Mouse (Mus musculus) layer of hippocampus, adult 18-20 months (tissue): Measurements from ENCODE around the gene Tbcd. TPM values are rescaled to one million over a fixed set of nuclear protein-coding genes. Genes with fewer than 3 reads are reported as not detected.

Experiments
- DNase-seq, 2 experiments: peaks; one replicate each; pipeline ENCODE4 v3.0.0; 2022; ENCODE audit warnings: low spot score in 2 of 2
- total RNA-seq, 2 experiments: library from RNA; stranded (reverse); gene quantifications; 2 replicates each; pipeline ENCODE4 v1.2.3; 2021

Gene Tbcd
- total RNA-seq, 2 experiments from 2014 or later = 37.1 to 39.0 TPM

GRCm38 (mm10) chr11:121529747-121530146 lies 78.0 kb downstream of the Tbcd start:
- no peak for DNase-seq

- DNase-seq = no peak
These were observed 84.8 kb downstream of the Tbcd start for GRCm38 (mm10) chr11:121536528-121536927.

GRCm38 (mm10) chr11:121542471-121542870 lies 90.7 kb downstream of the Tbcd start:
- DNase-seq = no peak

- DNase-seq = no peak
These were observed 91.6 kb downstream of the Tbcd start for GRCm38 (mm10) chr11:121543287-121543856.

DNA sequence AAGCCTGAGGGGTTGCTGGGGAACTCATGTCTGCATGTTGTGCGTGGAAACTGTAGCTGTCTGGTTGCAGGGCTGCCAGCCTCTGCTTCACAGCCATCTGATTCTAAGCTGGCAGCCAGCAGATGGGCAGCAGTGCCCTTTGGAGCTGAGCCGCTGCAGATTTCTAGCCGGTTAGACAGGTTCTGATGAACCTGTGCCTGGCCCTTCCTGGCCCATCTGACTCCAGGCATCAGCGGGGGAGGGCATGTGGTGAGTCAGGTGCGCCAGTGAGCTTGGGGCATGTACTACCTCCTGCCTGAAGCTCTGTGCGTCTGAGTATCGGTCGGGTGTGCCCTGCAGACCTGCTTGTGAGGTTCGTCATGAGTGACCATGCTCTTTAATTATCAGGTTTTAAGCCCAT lies 92.2 kb downstream of the Tbcd start:
- peak; percentile 36 to 38 for DNase-seq

DNA sequence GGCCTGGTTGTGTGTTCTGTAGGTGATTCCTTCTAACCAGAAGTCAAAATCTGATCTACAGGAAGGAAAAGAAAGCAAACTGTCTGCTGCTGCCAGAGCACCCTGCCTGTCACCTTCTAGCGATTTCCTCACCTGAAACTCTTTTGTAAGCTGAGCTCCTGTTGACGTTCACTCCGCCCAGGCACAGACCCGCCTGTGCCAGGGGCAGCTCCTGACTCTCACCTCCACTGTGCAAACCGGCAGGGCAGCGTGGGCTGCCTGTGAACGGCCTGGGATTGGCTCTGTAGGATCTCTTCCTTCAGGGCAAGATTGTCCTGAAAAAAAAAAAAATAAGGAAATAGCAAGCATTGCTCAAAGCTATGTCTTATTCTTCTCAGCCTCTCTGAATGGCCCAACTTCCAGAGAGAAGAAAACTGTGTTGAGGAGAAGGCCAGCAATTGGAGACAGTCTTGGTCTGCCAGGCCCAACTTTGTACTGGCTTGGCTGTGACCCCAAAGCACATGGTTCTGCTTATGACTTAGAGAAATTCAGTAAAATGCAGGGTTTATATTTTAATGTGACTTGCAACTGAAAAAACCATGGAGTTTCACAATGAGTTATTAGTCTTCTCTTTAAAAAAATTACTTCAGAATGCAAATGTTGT lies 93.1 kb downstream of the Tbcd start:
- DNase-seq = no peak

GRCm38 (mm10) chr11:121545398-121546034 lies 93.8 kb downstream of the Tbcd start:
- no peak for DNase-seq

DNA sequence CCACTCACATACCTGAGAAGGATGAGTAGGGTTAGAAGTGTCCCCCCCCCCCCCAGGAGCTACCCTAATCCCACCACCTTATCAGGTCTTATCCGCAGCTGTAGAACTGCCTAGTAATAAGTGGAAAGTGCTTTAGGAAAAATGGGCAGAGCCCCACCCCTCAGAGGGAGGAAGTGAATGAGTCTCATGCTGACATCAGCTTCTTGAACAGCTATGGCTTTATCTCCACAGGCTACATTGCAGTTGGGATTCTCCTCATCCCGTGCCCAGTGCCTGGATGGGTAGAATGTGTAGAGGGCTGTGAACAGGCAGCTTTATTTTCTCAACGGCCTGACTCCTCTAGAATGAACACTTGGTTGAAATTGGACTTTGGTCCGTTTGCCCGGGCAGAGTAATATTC lies 95.5 kb downstream of the Tbcd start:
- DNase-seq = no peak

DNA sequence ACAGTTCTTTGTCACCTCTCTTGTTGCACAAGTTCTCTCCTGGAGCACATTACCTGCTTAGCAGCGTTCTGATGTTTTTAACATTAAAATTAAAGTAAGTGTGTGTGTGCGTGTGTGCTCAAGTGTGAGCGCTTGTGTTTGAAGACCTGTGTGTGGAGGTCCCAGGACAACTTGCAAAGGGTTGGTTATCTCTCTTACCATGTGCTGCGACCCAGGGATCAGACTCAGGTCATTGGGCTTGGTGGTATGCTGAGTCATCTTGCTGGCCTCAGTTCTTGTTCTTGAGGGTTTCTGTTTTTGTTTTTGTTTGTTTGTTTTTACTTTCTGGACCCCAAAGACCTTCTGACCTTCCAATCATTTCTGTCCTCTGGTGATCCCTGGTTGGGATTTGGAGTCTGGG lies 96.2 kb downstream of the Tbcd start:
- no peak for DNase-seq

GRCm38 (mm10) chr11:121548996-121549842 lies 97.5 kb downstream of the Tbcd start:
- DNase-seq = peak; percentile 54 to 76

DNA sequence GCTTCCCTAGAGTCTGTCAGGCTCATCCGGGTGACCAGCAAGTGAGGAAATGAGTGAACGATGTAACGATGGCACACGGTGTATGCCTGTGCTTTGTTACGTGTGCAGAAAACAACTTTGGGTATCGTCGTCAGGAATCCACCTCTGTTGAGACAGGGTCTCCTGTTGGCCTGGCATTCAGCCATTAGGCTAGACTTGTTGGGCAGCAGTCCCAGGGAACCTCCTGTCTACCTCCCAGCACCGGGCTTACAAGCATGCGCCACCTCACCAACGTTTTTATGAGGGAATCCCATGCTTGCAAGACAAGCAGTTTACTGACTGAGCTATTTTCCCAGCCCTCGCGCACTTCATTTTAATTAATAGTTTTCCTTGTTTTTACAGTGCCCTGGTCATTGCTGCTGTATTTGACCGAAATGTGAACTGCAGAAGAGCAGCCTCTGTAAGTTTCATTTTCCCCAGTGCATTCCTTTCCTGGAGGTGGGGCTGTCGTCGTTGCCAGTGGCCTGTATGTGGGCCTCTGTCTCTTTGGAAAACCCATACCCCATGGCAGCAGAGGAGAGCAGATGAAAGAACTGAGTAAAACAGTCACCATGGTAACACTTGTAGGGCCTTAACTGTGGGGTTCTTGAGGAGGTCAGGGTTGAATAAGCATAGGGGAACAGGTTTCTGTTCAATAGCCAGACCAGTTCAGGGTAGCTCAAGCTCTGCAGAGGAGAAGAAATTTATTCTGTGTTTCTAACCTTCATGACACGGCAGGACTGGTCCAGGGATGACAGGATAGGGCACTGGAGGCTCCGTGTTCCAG lies 98.3 kb downstream of the Tbcd start:
- no peak for DNase-seq

DNA sequence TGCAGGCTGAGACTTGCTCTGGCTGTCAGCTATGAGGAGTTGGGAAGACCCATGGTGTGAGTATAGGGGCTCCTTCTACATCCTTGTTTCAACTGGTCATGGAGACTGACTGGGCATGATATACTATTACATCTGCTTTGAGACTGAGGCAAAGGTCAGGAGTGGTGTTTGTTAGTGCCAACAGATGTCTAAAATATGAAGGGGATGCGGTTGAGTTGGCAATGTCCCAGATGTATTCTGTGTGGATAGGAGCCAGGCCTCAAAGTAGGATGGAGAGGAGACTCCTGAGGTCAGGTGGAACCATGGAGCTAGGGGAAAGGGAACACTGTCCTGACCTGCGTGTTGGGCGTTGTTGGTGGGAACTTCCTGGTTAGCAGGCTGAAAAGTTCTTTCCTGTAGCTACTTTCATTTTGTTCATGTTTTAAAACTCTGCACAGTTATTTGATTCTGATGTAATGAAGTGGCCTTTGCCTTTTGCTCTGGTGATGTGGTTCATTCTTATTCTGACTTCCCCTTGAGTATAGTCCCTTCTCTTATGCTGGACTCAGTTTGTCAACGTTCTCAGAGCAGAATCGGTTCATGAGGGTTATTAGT lies 99.6 kb downstream of the Tbcd start:
- DNase-seq = no peak

GRCm38 (mm10) chr11:121552167-121552566 lies 100.4 kb downstream of the Tbcd start:
- no peak for DNase-seq

DNA sequence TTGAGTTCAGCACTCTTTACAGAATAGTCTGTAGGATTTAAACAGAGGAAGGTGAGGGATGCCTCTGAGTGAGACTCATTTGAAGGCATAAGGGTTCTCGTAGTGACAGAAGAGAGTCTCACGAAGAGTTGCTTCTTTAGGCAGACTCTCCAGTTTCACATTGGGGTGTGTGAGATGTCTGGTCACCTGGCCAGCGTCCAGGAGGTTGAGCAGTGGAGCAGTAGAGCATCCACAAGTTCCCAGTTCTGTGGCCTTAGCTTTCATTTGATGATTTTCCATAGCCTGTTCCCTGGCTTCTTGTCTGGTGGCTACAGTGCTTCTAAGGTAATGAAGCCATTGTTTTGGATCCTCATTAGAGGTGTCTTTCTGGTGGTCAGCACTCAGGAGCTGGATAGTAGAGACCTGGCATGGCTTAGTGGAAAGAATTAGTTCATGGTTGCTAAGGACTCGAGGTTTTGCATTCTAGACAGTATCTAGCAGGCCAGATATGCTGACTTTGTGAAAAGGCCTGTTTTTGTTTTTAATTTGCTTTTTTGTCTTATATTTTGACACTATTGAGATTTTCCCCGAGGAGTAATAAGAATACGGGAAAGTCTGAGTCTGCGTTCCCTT lies 101.2 kb downstream of the Tbcd start:
- DNase-seq = no peak

DNA sequence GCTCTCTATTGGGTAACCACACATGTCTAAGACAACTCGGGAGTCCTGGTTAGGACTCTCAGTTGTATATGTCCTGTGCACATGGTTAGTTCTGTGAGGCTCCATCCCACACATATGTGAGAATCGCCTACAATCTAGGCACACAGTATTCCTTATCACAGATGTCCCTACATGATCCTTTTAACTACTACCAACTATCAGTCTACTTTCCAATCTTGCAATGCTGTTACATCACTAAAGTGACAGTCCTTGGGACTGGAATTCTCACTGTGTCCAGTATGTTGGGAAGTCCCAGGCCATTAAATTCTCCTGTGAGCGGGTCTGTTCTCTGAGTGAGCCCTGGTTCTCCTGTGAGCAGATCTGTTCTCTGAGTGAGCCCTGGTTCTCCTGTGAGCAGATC lies 101.7 kb downstream of the Tbcd start:
- no peak for DNase-seq

DNA sequence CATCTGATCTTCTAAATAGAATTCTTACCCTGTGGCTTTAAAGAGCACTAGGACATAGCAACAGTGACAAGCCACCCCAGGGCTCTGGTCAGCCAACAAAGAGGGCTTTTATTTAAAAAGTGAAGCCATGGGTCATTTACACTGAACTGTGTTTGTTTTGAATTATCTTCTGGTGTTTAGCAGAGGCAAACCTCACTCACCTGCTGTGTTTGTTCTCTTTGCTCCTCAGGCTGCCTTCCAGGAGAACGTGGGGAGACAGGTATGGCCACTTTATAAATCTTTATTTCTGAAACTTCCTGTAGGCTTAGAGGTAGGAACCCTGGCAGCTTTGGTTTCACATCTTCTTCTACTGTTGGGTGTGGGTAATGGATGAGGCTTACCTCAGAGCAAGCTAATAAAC lies 105.0 kb downstream of the Tbcd start:
- no peak for DNase-seq

DNA sequence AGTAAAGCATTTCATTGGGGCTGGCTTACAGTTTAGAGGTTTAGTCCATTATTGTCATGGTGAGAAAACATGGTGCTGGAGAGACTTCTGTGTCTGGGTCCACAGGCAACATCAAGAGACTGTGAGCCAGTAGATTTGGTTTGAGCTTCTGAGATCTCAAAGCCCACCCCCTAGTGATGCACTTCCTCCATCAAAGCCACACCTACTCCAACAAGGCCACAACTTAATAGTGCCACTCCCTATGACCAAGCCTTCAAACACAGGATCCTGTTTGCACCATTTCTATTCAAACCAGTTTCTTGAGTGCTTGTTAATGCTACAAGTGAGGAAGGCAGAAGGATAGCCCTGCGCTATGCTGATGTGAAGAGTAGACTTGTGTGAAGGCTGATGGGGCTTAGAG lies 106.2 kb downstream of the Tbcd start:
- DNase-seq = no peak

GRCm38 (mm10) chr11:121558522-121558921 lies 106.8 kb downstream of the Tbcd start:
- DNase-seq = no peak

GRCm38 (mm10) chr11:121559527-121560293 lies 108.0 kb downstream of the Tbcd start:
- DNase-seq = no peak

GRCm38 (mm10) chr11:121560294-121560663 lies 108.5 kb downstream of the Tbcd start:
- no peak for DNase-seq
